Mouse (Mus musculus): ENCODE results near the gene Serpinb3a. TPM values are rescaled to one million over a fixed set of nuclear protein-coding genes. Genes with fewer than 3 reads are reported as not detected.
"Not testable (repeated sequence)": the region's sequence is repeated elsewhere in the genome, so short reads cannot be mapped to it uniquely, and the experiment has no call there.

Gene Serpinb3a
- total RNA-seq (2014; rRNA removed) = not detected in 2 replicates
- polyA plus RNA-seq (2015; fragmentation: Nextera tagmentation; extraction: Ambion mirVana) = not detected in 2 replicates

DNA sequence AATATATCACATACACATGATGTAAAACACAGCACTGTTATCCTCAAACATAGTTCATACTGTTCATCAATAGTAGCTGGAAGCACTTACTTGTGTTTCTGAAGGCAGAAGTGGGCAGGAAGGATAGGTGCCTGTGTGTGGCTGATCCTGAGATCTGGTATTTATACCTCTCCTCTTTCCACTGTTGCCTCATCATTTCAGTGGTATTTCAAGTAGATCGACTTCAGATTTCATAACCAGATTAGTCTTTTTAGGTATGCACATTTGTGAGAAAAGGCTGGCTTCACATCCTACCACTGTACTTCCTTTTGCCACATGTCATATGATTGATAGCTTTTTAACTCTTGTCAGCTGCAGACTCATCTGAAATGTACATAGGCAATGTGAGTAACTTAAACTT, at the start of gene Serpinb3a:
Serpinb3a (minus strand) TSS at position 101 of the 400 bp plus-strand sequence.
- H3K4me3 ChIP-seq (ENCODE audit: low read length) = no peak within 1 kb of the TSS
- no peaks in the 10 kb centered on the region for H3K36me3 ChIP-seq (ENCODE audit: insufficient read depth, low read length)
- H3K9ac ChIP-seq (replicated peaks; ENCODE audit: low read length) = no peak within 1 kb of the TSS
- 82% methylated on average over 1 of the region's 1 CpGs for WGBS
- H3K4me2 ChIP-seq (ENCODE audit: low read depth, low read length) = no peak within 1 kb of the TSS
- TF ChIP-seq CTCF (IDR thresholded peaks at IDR 0.05; ENCODE audit: low read depth) = no peak
- no peak within 1 kb of the TSS for H3K27ac ChIP-seq
- H3K4me1 ChIP-seq (ENCODE audit: insufficient read depth, low read length) = no peaks in the 10 kb centered on the region
- DNase-seq (ENCODE audit: low spot score) = no peak
- ATAC-seq = no peak
- no peaks in the 10 kb centered on the region for H3K9me3 ChIP-seq (ENCODE audit: low read length)
- no peaks in the 10 kb centered on the region for H3K27me3 ChIP-seq (ENCODE audit: insufficient read depth, low read length)

DNA sequence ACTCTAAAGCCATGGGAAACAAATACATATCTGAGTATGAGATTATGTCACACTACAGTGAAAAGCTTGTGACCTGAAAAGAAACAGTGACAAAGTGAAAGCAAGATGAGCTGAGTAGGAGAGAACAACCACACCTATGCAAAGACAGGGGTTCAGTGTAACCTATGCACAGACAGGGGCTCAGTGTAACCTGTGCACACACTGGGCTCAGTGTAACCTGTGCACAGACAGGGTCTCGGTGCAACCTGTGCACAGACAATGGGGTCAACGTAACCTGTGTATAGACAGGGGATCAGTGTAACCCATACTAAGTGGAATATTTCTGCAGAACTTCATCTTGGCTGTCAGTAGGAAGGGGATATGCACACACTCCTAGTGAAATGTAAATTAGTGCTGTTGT, 46.3 kb upstream of the Serpinb3a start:
- TF ChIP-seq CTCF (IDR thresholded peaks at IDR 0.05; ENCODE audit: low read depth) = no peak
- H3K4me2 ChIP-seq (ENCODE audit: low read depth, low read length) = no peak overlapping the region
- H3K4me1 ChIP-seq (ENCODE audit: insufficient read depth, low read length) = no peaks in the 10 kb centered on the region
- no peaks in the 10 kb centered on the region for H3K27me3 ChIP-seq (ENCODE audit: insufficient read depth, low read length)
- no peaks in the 10 kb centered on the region for H3K36me3 ChIP-seq (ENCODE audit: insufficient read depth, low read length)
- ATAC-seq = no peak
- no peak for DNase-seq (ENCODE audit: low spot score)
- H3K4me3 ChIP-seq (ENCODE audit: low read length) = no peak overlapping the region
- no peaks in the 10 kb centered on the region for H3K9me3 ChIP-seq (ENCODE audit: low read length)
- WGBS = 87% methylated on average over 2 of the region's 2 CpGs
- H3K9ac ChIP-seq (replicated peaks; ENCODE audit: low read length) = no peak overlapping the region
- H3K27ac ChIP-seq = no peak overlapping the region

DNA sequence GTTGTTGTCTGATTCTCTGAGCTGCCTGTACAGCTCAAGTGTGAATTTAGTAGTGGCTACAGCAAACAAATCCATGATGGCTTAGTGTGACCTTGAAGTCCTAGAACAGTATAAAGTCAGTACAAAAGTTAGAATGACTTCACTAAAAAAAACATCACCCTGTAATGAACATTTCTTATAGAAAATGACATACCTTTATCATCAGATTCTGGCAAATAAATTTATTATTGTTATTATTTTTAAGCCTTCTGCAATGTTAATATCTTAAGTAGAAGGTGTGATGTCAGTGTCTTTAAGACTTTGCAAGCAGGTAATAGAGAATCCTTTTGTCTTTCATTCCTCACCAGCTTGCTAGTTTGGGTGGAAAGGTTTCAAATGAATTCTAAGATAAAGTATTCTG, 31.3 kb upstream of the Serpinb3a start, which contains the start of gene Serpinb3d:
Serpinb3d (minus strand) TSS at position 101 of the 400 bp plus-strand sequence.
- Histone ChIP-seq H3K36me3 (ENCODE audit: insufficient read depth, low read length) (no peaks in the 10 kb centered on the region), H3K4me1 (ENCODE audit: insufficient read depth, low read length) (no peaks in the 10 kb centered on the region), H3K27ac (no peak within 1 kb of the TSS), H3K27me3 (ENCODE audit: insufficient read depth, low read length) (no peaks in the 10 kb centered on the region), H3K4me2 (ENCODE audit: low read depth, low read length) (no peak within 1 kb of the TSS), H3K4me3 (ENCODE audit: low read length) (no peak within 1 kb of the TSS), H3K9ac (replicated peaks; ENCODE audit: low read length) (no peak within 1 kb of the TSS), H3K9me3 (ENCODE audit: low read length) (no peaks in the 10 kb centered on the region)
- DNase-seq (ENCODE audit: low spot score) (no peak), ATAC-seq (no peak)
- TF ChIP-seq CTCF (IDR thresholded peaks at IDR 0.05; ENCODE audit: low read depth) = no peak

DNA sequence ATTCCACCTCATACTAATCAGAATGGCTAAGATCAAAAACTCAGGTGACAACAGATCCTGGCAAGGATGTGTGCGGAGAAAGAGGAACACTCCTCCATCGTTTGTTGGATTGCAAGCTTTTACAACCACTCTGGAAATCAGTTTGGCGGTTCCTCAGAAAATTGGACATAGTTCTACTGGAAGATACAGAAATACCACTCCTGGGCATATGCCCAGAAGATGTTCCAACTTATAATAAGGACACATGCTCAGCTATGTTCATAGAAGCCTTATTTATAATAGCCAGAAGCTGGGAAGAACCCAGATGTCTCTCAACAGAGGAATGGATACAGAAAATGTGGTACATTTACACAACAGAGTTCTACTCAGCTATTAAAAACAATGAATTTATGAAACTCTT, 17.9 kb downstream of the Serpinb3a start:
- H3K4me2 ChIP-seq (ENCODE audit: low read depth, low read length); ATAC-seq; H3K4me3 ChIP-seq (ENCODE audit: low read length); H3K9ac ChIP-seq (replicated peaks; ENCODE audit: low read length); H3K27ac ChIP-seq; H3K27me3 ChIP-seq (ENCODE audit: insufficient read depth, low read length); H3K4me1 ChIP-seq (ENCODE audit: insufficient read depth, low read length); H3K9me3 ChIP-seq (ENCODE audit: low read length); H3K36me3 ChIP-seq (ENCODE audit: insufficient read depth, low read length); DNase-seq (ENCODE audit: low spot score): not testable (repeated sequence)
- 97% methylated on average over 3 of the region's 3 CpGs for WGBS

DNA sequence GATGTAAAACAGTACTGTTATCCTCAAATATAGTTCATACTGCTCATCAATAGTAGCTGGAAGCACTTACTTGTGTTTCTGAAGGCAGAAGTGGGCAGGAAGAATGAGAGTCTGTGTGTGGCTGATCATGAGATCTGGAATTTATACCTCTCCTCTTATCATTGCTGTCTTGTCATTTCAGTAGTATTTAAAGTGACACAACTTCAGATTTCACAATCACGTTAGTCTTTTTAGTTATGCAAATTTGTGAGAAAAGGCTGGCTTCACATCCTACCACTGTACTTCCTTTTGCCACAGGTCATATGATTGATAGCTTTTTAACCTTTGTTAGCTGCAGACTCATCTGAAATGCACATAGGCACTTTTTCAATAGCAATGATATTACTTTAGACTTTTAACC, 26.2 kb downstream of the Serpinb3a start:
- 64% methylated on average over 1 of the region's 1 CpGs for WGBS
- no peak for DNase-seq (ENCODE audit: low spot score)
- H3K9ac ChIP-seq (replicated peaks; ENCODE audit: low read length) = no peak overlapping the region

DNA sequence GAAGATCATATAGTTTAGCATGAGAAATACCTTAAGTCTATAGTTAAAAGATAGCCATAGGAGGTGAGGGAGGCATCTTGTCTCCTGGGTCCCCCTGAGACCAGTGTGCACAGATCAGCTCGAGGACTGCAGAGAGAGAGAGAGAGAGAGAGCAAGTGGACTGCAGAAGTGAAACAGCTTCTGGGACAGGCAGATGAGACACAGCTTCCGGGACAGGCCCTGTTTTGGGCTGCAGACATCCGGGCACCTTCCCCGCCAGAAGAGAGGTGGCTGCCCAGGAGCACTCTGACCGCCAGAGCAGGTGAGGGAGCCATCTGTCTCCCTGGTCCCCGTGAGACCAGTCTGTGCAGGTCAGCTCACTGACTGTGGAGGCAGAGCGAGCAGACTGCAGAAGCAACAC, 36.9 kb downstream of the Serpinb3a start:
- 81% methylated on average over 7 of the region's 7 CpGs for WGBS

More for the DNA sequence above, 26.2 kb downstream of the Serpinb3a start:
- Histone ChIP-seq H3K36me3 (ENCODE audit: insufficient read depth, low read length) (no peaks in the 10 kb centered on the region), H3K27me3 (ENCODE audit: insufficient read depth, low read length) (no peaks in the 10 kb centered on the region), H3K27ac (no peak overlapping the region), H3K4me3 (ENCODE audit: low read length) (no peak overlapping the region), H3K4me2 (ENCODE audit: low read depth, low read length) (no peak overlapping the region), H3K9me3 (ENCODE audit: low read length) (no peaks in the 10 kb centered on the region), H3K4me1 (ENCODE audit: insufficient read depth, low read length) (no peaks in the 10 kb centered on the region)
- no peak for ATAC-seq
- TF ChIP-seq CTCF (IDR thresholded peaks at IDR 0.05; ENCODE audit: low read depth) = no peak

DNA sequence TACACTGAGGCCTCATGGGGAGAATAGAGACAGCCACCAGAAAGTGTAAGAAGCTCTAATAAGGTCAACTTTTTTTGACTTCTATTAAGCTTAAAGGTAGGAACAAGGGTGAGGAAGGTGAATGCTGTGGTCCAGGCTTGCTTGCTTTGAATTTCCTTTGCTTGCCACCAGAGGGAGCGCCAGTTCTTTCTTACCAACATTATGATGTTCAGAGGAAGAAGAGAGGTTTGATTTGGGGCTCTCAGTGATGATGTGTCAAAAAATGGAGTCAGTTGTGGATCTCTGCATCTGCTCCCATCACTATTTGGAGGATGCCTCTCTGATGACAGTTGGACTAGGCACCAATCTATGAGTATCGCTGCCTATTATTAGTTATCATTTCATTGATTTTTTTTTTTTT, 37.6 kb downstream of the Serpinb3a start:
- 45% methylated on average over 2 of the region's 2 CpGs for WGBS
- H3K27me3 ChIP-seq (ENCODE audit: insufficient read depth, low read length) = no peaks in the 10 kb centered on the region
- no peak overlapping the region for H3K9ac ChIP-seq (replicated peaks; ENCODE audit: low read length)
- H3K4me1 ChIP-seq (ENCODE audit: insufficient read depth, low read length) = no peaks in the 10 kb centered on the region
- no peak overlapping the region for H3K4me3 ChIP-seq (ENCODE audit: low read length)
- no peak overlapping the region for H3K27ac ChIP-seq
- ATAC-seq = no peak
- no peaks in the 10 kb centered on the region for H3K36me3 ChIP-seq (ENCODE audit: insufficient read depth, low read length)
- DNase-seq (ENCODE audit: low spot score) = peak; percentile 48
- no peak overlapping the region for H3K4me2 ChIP-seq (ENCODE audit: low read depth, low read length)
- no peaks in the 10 kb centered on the region for H3K9me3 ChIP-seq (ENCODE audit: low read length)
- TF ChIP-seq CTCF (IDR thresholded peaks at IDR 0.05; ENCODE audit: low read depth) = peak; percentile 74

More for the DNA sequence above, 36.9 kb downstream of the Serpinb3a start:
- Histone ChIP-seq H3K27ac (no peak overlapping the region), H3K9ac (replicated peaks; ENCODE audit: low read length) (no peak overlapping the region), H3K4me1 (ENCODE audit: insufficient read depth, low read length) (no peaks in the 10 kb centered on the region), H3K4me3 (ENCODE audit: low read length) (no peak overlapping the region), H3K36me3 (ENCODE audit: insufficient read depth, low read length) (no peaks in the 10 kb centered on the region), H3K9me3 (ENCODE audit: low read length) (no peaks in the 10 kb centered on the region), H3K27me3 (ENCODE audit: insufficient read depth, low read length) (no peaks in the 10 kb centered on the region), H3K4me2 (ENCODE audit: low read depth, low read length) (no peak overlapping the region)
- ATAC-seq (no peak), DNase-seq (ENCODE audit: low spot score) (no peak)
- TF ChIP-seq CTCF (IDR thresholded peaks at IDR 0.05; ENCODE audit: low read depth) = no peak
